Mouse (Mus musculus) neural tube, embryonic 15.5 days (tissue): ENCODE results near the gene Eid3. TPM values are rescaled to one million over a fixed set of nuclear protein-coding genes. Genes with fewer than 3 reads are reported as not detected.

Experiments used
- ATAC-seq: fragments of 200-750 bp; cut with Nextera tagmentation; 2 replicates; pipeline ENCODE4 v1.8.0; 2017; ENCODE audit warnings: mild to moderate bottlenecking, moderate TSS enrichment, moderate library complexity; ENCODE audit not compliant: low FRiP score
- H3K27ac ChIP-seq: fragments of 300-500 bp; sonication (generic); replicated peaks from 2 replicates; pipeline ENCODE4 v1.5.1; 2015; ENCODE audit warnings: mild to moderate bottlenecking, inconsistent platforms
- H3K27me3 ChIP-seq: fragments of 300-500 bp; sonication (generic); replicated peaks from 2 replicates; pipeline ENCODE4 v1.6.1; 2015; ENCODE audit warnings: inconsistent platforms
- H3K36me3 ChIP-seq: fragments of 300-500 bp; sonication (generic); 2 replicates; pipeline ENCODE4 v1.6.1; 2015; ENCODE audit warnings: inconsistent platforms
- H3K4me1 ChIP-seq: fragments of 300-500 bp; sonication (generic); 2 replicates; pipeline ENCODE4 v1.6.1; 2015; ENCODE audit warnings: inconsistent platforms
- H3K4me2 ChIP-seq: fragments of 300-500 bp; sonication (generic); 2 replicates; pipeline ENCODE4 v1.6.1; 2015; ENCODE audit warnings: inconsistent platforms, mild to moderate bottlenecking, moderate library complexity
- H3K4me3 ChIP-seq: fragments of 300-500 bp; sonication (generic); replicated peaks from 2 replicates; pipeline ENCODE4 v1.5.1; 2015; ENCODE audit warnings: mild to moderate bottlenecking, inconsistent platforms
- H3K9ac ChIP-seq: fragments of 300-500 bp; sonication (generic); replicated peaks from 2 replicates; pipeline ENCODE4 v1.6.1; 2015; ENCODE audit warnings: mild to moderate bottlenecking, inconsistent platforms
- H3K9me3 ChIP-seq: fragments of 300-500 bp; sonication (generic); replicated peaks from 2 replicates; pipeline ENCODE4 v1.6.1; 2016; ENCODE audit warnings: inconsistent platforms
- WGBS: fragments of 180-500 bp; shearing (Covaris S2); methylation state at CpG from one replicate; pipeline ENCODE4 v1.1.7; 2015; ENCODE audit warnings: mixed read lengths; 5-methylcytosine and 5-hydroxymethylcytosine counted together
- polyA plus RNA-seq: library from polyadenylated mRNA; unstranded; fragments of >200 nt; fragmentation: Nextera tagmentation; extraction: Ambion mirVana; gene quantifications from 2 replicates; pipeline ENCODE4 v1.2.1, GENCODE M21; 2015

Gene Eid3
- polyA plus RNA-seq: 0.14 and 0.58 TPM in 2 replicates

- peaks cover 32% of the 10 kb centered on the region for H3K4me1 ChIP-seq
- H3K36me3 ChIP-seq: peaks cover 19% of the 10 kb centered on the region
- no peak within 1 kb of the TSS for H3K27ac ChIP-seq
- no peak within 1 kb of the TSS for H3K4me3 ChIP-seq
- no peaks in the 10 kb centered on the region for H3K27me3 ChIP-seq
- 0 out of 2 replicates have a peak within 1 kb of the TSS, but pooled peaks have one; percentile 6 for H3K4me2 ChIP-seq
- ATAC-seq: peak; percentile 54; the same call in 1 of the 2 replicates
- 63% methylated on average over 9 of the region's 9 CpGs for WGBS
- H3K9me3 ChIP-seq: no peaks in the 10 kb centered on the region
- no peak within 1 kb of the TSS for H3K9ac ChIP-seq
Observed at GRCm38 (mm10) chr10:82866356-82866755, at the start of gene Eid3. Eid3 (plus strand) TSS chr10:82866626.

DNA sequence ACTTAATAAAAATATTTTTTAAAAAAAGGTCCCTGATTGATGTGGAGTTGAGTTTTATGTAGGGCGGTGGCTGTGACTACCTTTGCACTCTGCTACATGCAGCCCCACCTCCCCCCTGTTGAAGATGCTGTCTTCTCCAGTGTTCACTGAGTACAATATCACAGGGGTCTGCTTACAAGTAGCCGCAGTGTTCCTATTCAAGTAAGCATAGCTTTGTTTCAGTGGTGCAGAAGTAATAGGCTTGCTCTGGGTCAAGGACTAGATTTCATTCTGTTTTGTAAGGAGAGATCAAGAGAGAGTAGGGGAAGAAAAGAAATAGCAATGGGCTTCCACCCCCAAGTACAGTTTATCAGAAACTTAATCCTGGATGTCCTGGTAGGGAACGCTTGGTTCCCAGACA is 48.9 kb upstream of the Eid3 start:
- no peak for ATAC-seq
- H3K9ac ChIP-seq: no peak overlapping the region
- WGBS: 46% methylated on average over 3 of the region's 3 CpGs
- no peaks in the 10 kb centered on the region for H3K36me3 ChIP-seq
- no peak overlapping the region for H3K4me3 ChIP-seq
- H3K4me1 ChIP-seq: peaks cover 9% of the 10 kb centered on the region; the same call in 1 of the 2 replicates
- no peak overlapping the region for H3K27ac ChIP-seq
- no peaks in the 10 kb centered on the region for H3K27me3 ChIP-seq
- no peak overlapping the region for H3K4me2 ChIP-seq
- H3K9me3 ChIP-seq: no peaks in the 10 kb centered on the region

- Histone ChIP-seq H3K9ac (no peak overlapping the region), H3K4me3 (no peak overlapping the region), H3K36me3 (no peaks in the 10 kb centered on the region), H3K9me3 (no peaks in the 10 kb centered on the region), H3K4me2 (no peak overlapping the region), H3K27ac (no peak overlapping the region), H3K27me3 (no peaks in the 10 kb centered on the region), H3K4me1 (peaks cover 9% of the 10 kb centered on the region; the same call in 1 of the 2 replicates)
- WGBS: 53% methylated on average over 9 of the region's 9 CpGs
- no peak for ATAC-seq
Observed at GRCm38 (mm10) chr10:82817936-82818335, 48.5 kb upstream of the Eid3 start.

- Histone ChIP-seq H3K4me2 (no peak overlapping the region), H3K36me3 (no peaks in the 10 kb centered on the region), H3K4me3 (no peak overlapping the region), H3K9ac (no peak overlapping the region), H3K27me3 (no peaks in the 10 kb centered on the region), H3K27ac (no peak overlapping the region), H3K9me3 (no peaks in the 10 kb centered on the region), H3K4me1 (peaks cover 9% of the 10 kb centered on the region; the same call in 1 of the 2 replicates)
- ATAC-seq: no peak
- WGBS: 84% methylated on average over 6 of the region's 6 CpGs
Observed at GRCm38 (mm10) chr10:82818661-82819060, 47.8 kb upstream of the Eid3 start.

DNA sequence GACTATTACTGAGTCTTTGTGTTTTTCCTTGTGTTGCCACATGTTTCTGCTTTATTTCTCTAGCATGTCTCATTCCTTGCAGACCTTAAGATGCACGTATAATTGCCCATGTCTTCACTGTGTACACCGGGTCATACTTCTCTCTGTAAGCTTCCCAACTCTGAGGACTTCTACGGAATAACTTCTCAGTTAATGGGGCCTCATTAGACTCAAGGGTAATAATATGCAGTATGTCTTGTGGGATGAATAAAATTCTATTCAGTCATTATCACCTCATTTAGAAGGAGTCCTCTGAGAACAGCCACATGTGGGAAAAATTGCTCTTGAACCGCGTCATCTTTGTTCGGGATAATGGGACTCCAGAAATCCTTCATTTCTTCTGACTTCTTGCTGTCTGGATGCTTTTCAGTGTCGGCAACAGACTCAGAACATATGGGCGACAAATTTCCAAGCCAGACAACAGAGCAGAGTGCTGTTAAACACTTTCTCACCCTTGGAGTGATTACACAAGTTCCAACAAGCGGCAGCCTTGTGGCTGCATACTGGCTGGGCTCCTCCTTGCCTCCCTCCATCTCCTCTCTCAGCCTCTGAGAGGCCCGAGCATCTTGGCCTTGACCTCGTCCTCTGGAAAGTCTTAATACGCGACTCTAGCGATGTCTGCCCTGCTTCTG is 43.2 kb upstream of the Eid3 start:
- Histone ChIP-seq H3K4me1 (peaks cover 5% of the 10 kb centered on the region; the same call in 1 of the 2 replicates), H3K27ac (no peak overlapping the region), H3K9ac (no peak overlapping the region), H3K27me3 (no peaks in the 10 kb centered on the region), H3K9me3 (no peaks in the 10 kb centered on the region), H3K36me3 (no peaks in the 10 kb centered on the region), H3K4me3 (no peak overlapping the region), H3K4me2 (no peak overlapping the region)
- ATAC-seq: no peak
- 63% methylated on average over 14 of the region's 14 CpGs for WGBS

GRCm38 (mm10) chr10:82823779-82824177 is 42.6 kb upstream of the Eid3 start:
- Histone ChIP-seq H3K4me2 (no peak overlapping the region), H3K27me3 (no peaks in the 10 kb centered on the region), H3K4me3 (no peak overlapping the region), H3K27ac (no peak overlapping the region), H3K9me3 (no peaks in the 10 kb centered on the region), H3K9ac (no peak overlapping the region), H3K36me3 (no peaks in the 10 kb centered on the region), H3K4me1 (peaks cover 5% of the 10 kb centered on the region; the same call in 1 of the 2 replicates)
- WGBS: 81% methylated on average over 5 of the region's 5 CpGs
- no peak for ATAC-seq

- Histone ChIP-seq H3K27ac (no peak overlapping the region), H3K27me3 (no peaks in the 10 kb centered on the region), H3K36me3 (no peaks in the 10 kb centered on the region), H3K9ac (no peak overlapping the region), H3K4me3 (no peak overlapping the region), H3K9me3 (no peaks in the 10 kb centered on the region), H3K4me1 (peaks cover 5% of the 10 kb centered on the region; the same call in 1 of the 2 replicates), H3K4me2 (no peak overlapping the region)
- no peak for ATAC-seq
- 71% methylated on average over 10 of the region's 10 CpGs for WGBS
Observed at GRCm38 (mm10) chr10:82824541-82824940, 41.9 kb upstream of the Eid3 start.

DNA sequence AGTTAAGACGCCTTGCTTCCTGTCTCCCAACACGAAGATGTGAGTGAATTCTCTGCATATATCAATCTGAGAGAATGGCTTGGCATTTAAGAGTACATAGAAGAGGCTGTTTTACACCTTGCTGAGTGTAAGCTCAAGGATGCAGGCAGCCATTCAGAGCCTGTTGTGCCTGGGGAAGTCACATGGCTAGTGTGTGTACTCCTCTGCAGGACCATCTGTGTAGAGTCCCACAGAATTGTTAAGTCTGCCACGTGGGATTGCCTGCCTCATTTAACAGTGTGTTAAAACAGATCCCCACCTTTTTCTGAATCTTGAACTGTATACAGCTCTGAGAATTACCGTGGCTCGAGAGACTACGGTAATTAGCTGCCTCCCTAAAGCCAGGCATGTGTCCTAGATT is 39.9 kb upstream of the Eid3 start:
- peaks cover 5% of the 10 kb centered on the region; the same call in 1 of the 2 replicates for H3K4me1 ChIP-seq
- no peaks in the 10 kb centered on the region for H3K36me3 ChIP-seq
- no peak overlapping the region for H3K4me2 ChIP-seq
- H3K4me3 ChIP-seq: no peak overlapping the region
- no peaks in the 10 kb centered on the region for H3K9me3 ChIP-seq
- peak; percentile 50; the same call in 1 of the 2 replicates for ATAC-seq
- no peak overlapping the region for H3K27ac ChIP-seq
- no peak overlapping the region for H3K9ac ChIP-seq
- 35% methylated on average over 6 of the region's 6 CpGs for WGBS
- no peaks in the 10 kb centered on the region for H3K27me3 ChIP-seq

DNA sequence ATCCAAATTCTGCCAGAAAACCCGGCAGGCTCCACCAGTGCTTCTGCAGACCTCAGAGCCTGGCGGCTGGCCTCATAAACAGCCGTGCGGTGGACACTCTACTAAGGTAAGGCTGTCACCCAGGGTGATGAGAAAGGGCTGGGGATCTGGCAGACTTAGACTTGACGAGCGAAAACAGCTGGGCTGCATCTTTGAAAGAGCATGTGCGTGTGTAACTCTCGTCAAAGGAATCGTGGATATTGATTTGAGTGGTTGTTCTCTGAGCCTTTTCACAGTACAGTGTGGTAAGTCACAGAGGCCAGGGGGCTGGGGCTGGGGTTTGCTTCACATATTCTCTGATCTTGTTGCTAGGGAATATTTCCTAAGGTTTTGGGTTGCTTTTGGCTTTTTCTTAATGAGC is 32.5 kb upstream of the Eid3 start, which contains the start of gene Txnrd1:
Txnrd1 (plus strand) TSS at position 26 of the 400 bp plus-strand sequence.
- WGBS: 71% methylated on average over 9 of the region's 9 CpGs
- Histone ChIP-seq H3K9me3 (no peaks in the 10 kb centered on the region), H3K4me1 (no peaks in the 10 kb centered on the region), H3K27ac (no peak within 1 kb of the TSS), H3K4me3 (no peak within 1 kb of the TSS), H3K36me3 (no peaks in the 10 kb centered on the region), H3K9ac (no peak within 1 kb of the TSS), H3K4me2 (no peak within 1 kb of the TSS), H3K27me3 (no peaks in the 10 kb centered on the region)
- no peak for ATAC-seq

DNA sequence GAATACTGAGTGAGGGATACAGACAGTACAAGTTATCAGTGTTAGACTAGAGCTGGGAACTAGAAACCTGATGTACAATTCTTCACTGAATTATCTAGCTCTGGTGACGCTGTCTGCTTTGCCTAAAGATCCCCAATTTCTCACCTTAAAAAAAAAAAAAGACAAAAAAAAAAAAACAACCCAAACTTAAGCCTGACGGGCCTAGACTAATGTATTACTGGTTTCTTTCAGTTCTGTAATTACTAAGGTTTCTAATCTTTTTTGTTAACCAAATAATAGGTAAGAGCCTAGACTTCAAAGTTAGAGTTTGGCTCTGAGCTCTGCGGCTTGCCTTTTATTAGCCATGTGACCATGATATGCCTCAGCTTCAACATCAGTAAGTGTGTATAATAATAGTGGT is 30.5 kb upstream of the Eid3 start:
- H3K9me3 ChIP-seq: no peaks in the 10 kb centered on the region

GRCm38 (mm10) chr10:82838390-82838789 is 28.0 kb upstream of the Eid3 start:
- WGBS: 84% methylated on average over 7 of the region's 7 CpGs
- Histone ChIP-seq H3K27ac (no peak overlapping the region), H3K4me3 (no peak overlapping the region), H3K9ac (no peak overlapping the region), H3K9me3 (no peaks in the 10 kb centered on the region), H3K36me3 (no peaks in the 10 kb centered on the region), H3K27me3 (no peaks in the 10 kb centered on the region), H3K4me2 (no peak overlapping the region), H3K4me1 (no peaks in the 10 kb centered on the region)
- ATAC-seq: no peak

More for the DNA sequence above, 30.5 kb upstream of the Eid3 start:
- Histone ChIP-seq H3K27ac (no peak overlapping the region), H3K9ac (no peak overlapping the region), H3K36me3 (no peaks in the 10 kb centered on the region), H3K4me1 (no peaks in the 10 kb centered on the region), H3K27me3 (no peaks in the 10 kb centered on the region), H3K4me3 (no peak overlapping the region), H3K4me2 (no peak overlapping the region)
- 95% methylated on average over 3 of the region's 3 CpGs for WGBS
- ATAC-seq: no peak

- H3K4me2 ChIP-seq: no peak overlapping the region
- H3K9me3 ChIP-seq: no peaks in the 10 kb centered on the region
- H3K36me3 ChIP-seq: no peaks in the 10 kb centered on the region
- H3K27me3 ChIP-seq: no peaks in the 10 kb centered on the region
- H3K9ac ChIP-seq: no peak overlapping the region
- 73% methylated on average over 6 of the region's 6 CpGs for WGBS
- ATAC-seq: no peak
- no peak overlapping the region for H3K4me3 ChIP-seq
- no peaks in the 10 kb centered on the region for H3K4me1 ChIP-seq
- no peak overlapping the region for H3K27ac ChIP-seq
Observed at GRCm38 (mm10) chr10:82844090-82844489, 22.3 kb upstream of the Eid3 start.
